Mouse (Mus musculus): ENCODE results near the gene Ggt5. TPM values are rescaled to one million over a fixed set of nuclear protein-coding genes. Genes with fewer than 3 reads are reported as not detected.

The Ggt5 gene
- polyA plus RNA-seq, 1 experiment from 2014 or later, result 2.9 TPM

DNA sequence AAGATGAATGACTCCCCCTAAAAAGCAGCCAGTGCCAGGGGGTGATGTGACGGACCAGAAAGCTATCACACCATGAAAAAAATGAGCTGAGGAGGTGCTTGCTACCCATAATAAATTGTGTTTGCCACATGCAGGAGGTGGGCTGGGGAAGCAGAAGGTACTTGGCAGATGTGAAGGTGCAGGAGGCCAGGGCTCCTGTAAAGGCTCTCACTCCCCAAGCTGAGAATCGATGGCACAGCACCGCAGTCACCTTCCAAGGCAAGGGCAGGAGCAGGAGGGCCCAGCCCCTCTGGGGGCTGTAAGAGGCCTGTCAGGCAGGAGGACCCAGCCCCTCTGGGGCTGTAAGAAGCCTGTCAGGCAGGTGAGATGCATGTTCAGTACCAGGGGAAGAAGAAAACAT, 72.7 kb downstream of the Ggt5 start:
- WGBS, result 78% methylated on average over 3 of the region's 3 CpGs
- Histone ChIP-seq H3K4me2 (no peak overlapping the region), H3K27me3 (no peaks in the 10 kb centered on the region), H3K9ac (no peak overlapping the region), H3K36me3 (peaks cover 31% of the 10 kb centered on the region), H3K9me3 (no peaks in the 10 kb centered on the region), H3K4me3 (no peak overlapping the region), H3K4me1 (peaks cover 10% of the 10 kb centered on the region), H3K27ac (no peak overlapping the region)
- no peak for ATAC-seq (ENCODE audit: borderline replicate concordance, extremely low read depth, low FRiP score, low TSS enrichment)

DNA sequence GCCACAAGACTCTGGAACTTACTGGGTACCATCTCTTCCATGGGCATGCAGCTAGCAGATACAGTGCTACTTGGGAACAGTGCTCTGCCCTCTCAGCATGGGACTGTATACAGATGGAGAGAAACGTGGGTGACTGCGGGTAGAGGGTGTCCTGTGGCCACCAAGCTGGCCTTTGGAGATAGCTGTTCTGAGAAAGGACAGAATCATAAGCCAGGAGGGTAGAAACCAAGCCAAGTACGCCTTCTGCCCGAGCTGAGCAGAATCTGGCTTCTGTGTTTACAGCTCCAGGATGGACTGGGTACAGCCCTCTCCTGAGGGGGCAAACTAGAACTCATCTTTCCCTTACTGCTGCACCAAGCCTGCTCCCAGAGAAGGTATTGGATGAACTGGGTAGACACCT, 73.4 kb downstream of the Ggt5 start:
- Histone ChIP-seq H3K9ac (no peak overlapping the region), H3K4me2 (no peak overlapping the region), H3K4me1 (peaks cover 12% of the 10 kb centered on the region), H3K27ac (no peak overlapping the region), H3K36me3 (peaks cover 24% of the 10 kb centered on the region; the same call in 1 of the 2 replicates), H3K27me3 (no peaks in the 10 kb centered on the region), H3K4me3 (no peak overlapping the region), H3K9me3 (no peaks in the 10 kb centered on the region)
- WGBS, result 83% methylated on average over 4 of the region's 4 CpGs
- no peak for ATAC-seq (ENCODE audit: borderline replicate concordance, extremely low read depth, low FRiP score, low TSS enrichment)

DNA sequence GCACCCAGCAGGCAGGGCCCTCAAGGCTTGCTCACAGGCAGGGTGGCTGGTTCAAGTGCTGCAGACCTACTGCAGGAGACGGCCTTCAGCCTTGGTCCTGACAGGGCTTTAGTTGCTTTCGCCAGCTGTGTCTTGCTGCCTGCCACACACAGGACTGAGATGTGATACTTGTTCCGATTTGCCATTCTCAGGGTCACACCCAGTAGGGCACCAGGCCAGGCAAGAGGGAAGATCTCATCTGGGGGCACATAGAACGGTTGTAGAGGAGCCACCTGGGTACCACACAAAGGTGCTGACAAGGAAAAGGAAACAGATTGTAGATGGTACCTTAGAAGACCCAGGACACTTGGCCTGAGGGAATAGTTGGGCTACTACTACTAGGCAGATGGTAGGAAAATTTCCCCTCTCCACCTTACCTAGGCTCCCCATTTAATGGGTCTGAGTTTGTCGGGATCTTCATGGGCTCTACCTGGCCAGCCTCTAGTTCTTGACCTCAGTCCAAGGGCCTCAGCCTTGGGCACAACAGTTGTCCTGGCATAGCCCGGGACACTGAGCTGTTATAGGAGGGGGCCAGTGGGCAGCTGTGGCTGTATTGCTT, 75.6 kb downstream of the Ggt5 start:
- H3K4me1 ChIP-seq, result peaks cover 16% of the 10 kb centered on the region
- ATAC-seq (ENCODE audit: borderline replicate concordance, extremely low read depth, low FRiP score, low TSS enrichment), result no peak
- no peak overlapping the region for H3K27ac ChIP-seq
- H3K9ac ChIP-seq, result no peak overlapping the region
- no peak overlapping the region for H3K4me2 ChIP-seq
- WGBS, result 86% methylated on average over 6 of the region's 6 CpGs
- H3K4me3 ChIP-seq, result no peak overlapping the region
- H3K9me3 ChIP-seq, result no peaks in the 10 kb centered on the region
- H3K27me3 ChIP-seq, result no peaks in the 10 kb centered on the region
- peaks cover 10% of the 10 kb centered on the region; the same call in 1 of the 2 replicates for H3K36me3 ChIP-seq

DNA sequence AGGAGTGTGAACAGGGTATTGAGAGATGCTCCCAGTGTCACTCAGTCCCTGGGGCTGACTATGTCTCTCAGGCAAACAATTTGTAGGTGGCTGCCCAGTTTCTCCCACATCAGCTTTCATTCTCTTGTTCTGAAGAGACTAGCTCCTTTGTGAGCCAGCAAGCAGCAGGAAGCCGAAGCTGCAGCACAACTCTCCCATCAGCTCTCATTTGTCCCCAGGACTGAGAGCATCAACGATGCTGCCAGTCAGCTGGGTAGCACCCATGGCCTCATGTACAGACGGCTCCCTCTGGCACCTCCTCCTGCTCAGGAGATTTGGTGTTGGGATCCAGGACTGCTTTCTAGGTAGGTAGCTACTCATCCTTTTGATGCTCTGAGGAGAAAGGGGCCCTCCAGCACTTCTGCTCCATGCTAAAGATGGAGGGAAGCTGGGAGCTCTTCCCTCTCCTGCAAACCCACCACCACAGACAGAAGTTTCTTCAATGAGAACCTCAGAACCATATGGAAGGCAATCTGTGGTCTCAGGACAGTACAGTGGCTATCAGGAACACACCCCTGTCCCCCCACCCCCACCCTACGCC, 77.4 kb downstream of the Ggt5 start:
- Histone ChIP-seq H3K9ac (peak overlapping the region; percentile 80), H3K27me3 (no peaks in the 10 kb centered on the region), H3K4me2 (peak overlapping the region; percentile 95), H3K9me3 (no peaks in the 10 kb centered on the region), H3K36me3 (peaks cover 7% of the 10 kb centered on the region; the same call in 1 of the 2 replicates), H3K4me3 (peak overlapping the region; percentile 69), H3K27ac (peak overlapping the region; percentile 84), H3K4me1 (peaks cover 16% of the 10 kb centered on the region)
- 36% methylated on average over 4 of the region's 4 CpGs for WGBS
- no peak for ATAC-seq (ENCODE audit: borderline replicate concordance, extremely low read depth, low FRiP score, low TSS enrichment)

Other genes with a start within 250 kb of the Ggt5 start
- 0.73 and 1.3 TPM in 2 replicates for gene Upb1, start 188.2 kb upstream of the Ggt5 start, polyA plus RNA-seq (2015; fragmentation: Nextera tagmentation; extraction: Ambion mirVana)
- 142 and 158 TPM in 2 replicates for gene Snrpd3, start 71.8 kb upstream of the Ggt5 start, polyA plus RNA-seq (2015; fragmentation: Nextera tagmentation; extraction: Ambion mirVana)
- gene Gucd1, start 71.4 kb upstream of the Ggt5 start, polyA plus RNA-seq (2015; fragmentation: Nextera tagmentation; extraction: Ambion mirVana), result 23.6 and 24.5 TPM in 2 replicates
- 0.72 and 1.1 TPM in 2 replicates for gene Lrrc75b, start 29.0 kb upstream of the Ggt5 start, polyA plus RNA-seq (2015; fragmentation: Nextera tagmentation; extraction: Ambion mirVana)
- gene Ggt1, start 27.7 kb upstream of the Ggt5 start, polyA plus RNA-seq (2015; fragmentation: Nextera tagmentation; extraction: Ambion mirVana), result 1.2 and 2.0 TPM in 2 replicates
- 6.2 and 8.6 TPM in 2 replicates for gene Susd2, start 54.7 kb downstream of the Ggt5 start, polyA plus RNA-seq (2015; fragmentation: Nextera tagmentation; extraction: Ambion mirVana)
- 30.7 and 38.7 TPM in 2 replicates for gene Cabin1, start 175.0 kb downstream of the Ggt5 start, polyA plus RNA-seq (2015; fragmentation: Nextera tagmentation; extraction: Ambion mirVana)
- gene Ddt, start 184.1 kb downstream of the Ggt5 start, polyA plus RNA-seq (2015; fragmentation: Nextera tagmentation; extraction: Ambion mirVana), result 62.2 and 79.4 TPM in 2 replicates
- gene Gm20441, start 191.6 kb downstream of the Ggt5 start, polyA plus RNA-seq (2015; fragmentation: Nextera tagmentation; extraction: Ambion mirVana), result not detected in 2 replicates
- gene Gstt3, start 192.1 kb downstream of the Ggt5 start, polyA plus RNA-seq (2015; fragmentation: Nextera tagmentation; extraction: Ambion mirVana), result 27.7 and 27.8 TPM in 2 replicates
- gene Gstt1, start 209.2 kb downstream of the Ggt5 start, polyA plus RNA-seq (2015; fragmentation: Nextera tagmentation; extraction: Ambion mirVana), result 31.7 and 31.9 TPM in 2 replicates
- gene Gstt4, start 233.2 kb downstream of the Ggt5 start, polyA plus RNA-seq (2015; fragmentation: Nextera tagmentation; extraction: Ambion mirVana), result not detected in 2 replicates
- gene Gstt2, start 248.1 kb downstream of the Ggt5 start, polyA plus RNA-seq (2015; fragmentation: Nextera tagmentation; extraction: Ambion mirVana), result 37.3 and 39.1 TPM in 2 replicates

Data from lung, embryonic 15.5 days (tissue).